In the genomic region with DNA sequence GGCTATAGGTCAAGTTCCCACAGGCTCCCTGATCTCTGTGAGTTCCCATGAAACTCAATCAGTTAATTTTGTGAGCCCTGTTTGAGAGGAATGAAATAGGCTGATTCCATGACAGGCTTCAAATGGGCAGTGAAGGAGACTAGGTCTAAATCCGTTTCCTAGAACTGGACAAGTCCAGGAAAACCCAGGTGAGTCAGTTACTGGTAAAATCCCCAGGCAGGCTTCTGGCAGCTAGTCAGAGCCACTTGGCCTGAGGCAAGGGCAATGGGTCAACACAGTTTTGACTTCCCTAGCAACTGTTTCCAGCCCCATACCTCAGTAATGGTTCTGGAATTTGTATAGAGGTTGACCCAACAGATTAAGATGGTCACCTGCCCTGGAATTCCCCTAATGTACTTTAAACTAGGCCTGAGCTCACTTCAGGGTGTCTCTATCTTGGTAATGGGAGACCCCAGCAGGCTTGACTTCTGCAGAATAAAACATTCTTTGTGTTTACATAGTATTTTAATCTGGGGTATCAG, we compare ENCODE assay signal across 15 mouse cellular contexts. TPM values are rescaled to one million over a fixed set of nuclear protein-coding genes. Genes with fewer than 3 reads are reported as not detected.
"Had no signal": no experiment of that assay in that cellular context is flagged by ENCODE, and none has a peak within 500 bp of the region (broad histone marks: within the 10 kb centered on the region; RNA-seq: fewer than 3 reads in every experiment).

No protein-coding gene starts in this region.

RNA-seq across cellular contexts. Expression of a gene that starts 8.8 kb away (rescaled TPM):
- polyA plus RNA-seq: lung, adult 2 months; lung, embryonic 15.5 days; lung, postnatal 0 days; macrophage; midbrain, embryonic 11.5 days; midbrain, embryonic 13.5 days; midbrain, embryonic 15.5 days; midbrain, postnatal 0 days; neural tube, embryonic 12.5 days; neural tube, embryonic 14.5 days; spleen, adult 2 months; stomach, embryonic 15.5 days; stomach, postnatal 0 days; testis, adult 2 months; thymus, adult 2 months had no signal
